Mouse (Mus musculus): ENCODE results near the gene Ccz1. TPM values are rescaled to one million over a fixed set of nuclear protein-coding genes. Genes with fewer than 3 reads are reported as not detected.

Gene Ccz1
- polyA plus RNA-seq, 1 experiment, result 31.0 TPM

DNA sequence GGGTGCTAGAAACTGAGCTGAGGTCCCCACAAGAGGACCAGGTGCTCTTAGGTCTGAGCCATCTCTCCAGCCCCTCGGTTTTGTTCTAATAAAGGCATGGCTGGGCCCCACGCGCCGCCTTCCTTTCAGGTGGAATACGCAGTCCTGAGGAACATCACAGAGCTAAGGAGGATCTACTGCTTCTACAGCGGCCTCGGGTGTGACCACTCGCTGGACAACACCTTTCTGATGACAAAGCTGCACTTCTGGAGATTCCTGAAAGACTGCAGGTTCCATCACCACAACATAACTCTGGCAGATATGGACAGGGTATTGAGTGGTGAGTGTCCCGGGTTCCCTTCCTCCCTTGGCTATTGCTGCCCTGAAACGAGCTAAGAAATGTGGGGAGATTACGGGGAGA lies 55.1 kb downstream of the Ccz1 start:
- H3K4me3 ChIP-seq, result no peak overlapping the region
- no peak overlapping the region for H3K4me2 ChIP-seq (ENCODE audit: low read depth)
- H3K79me2 ChIP-seq (ENCODE audit: control insufficient read depth, insufficient read depth), result no peaks in the 10 kb centered on the region
- H3K27me3 ChIP-seq (ENCODE audit: control insufficient read depth, insufficient read depth, insufficient read length), result peaks cover 28% of the 10 kb centered on the region
- H3ac ChIP-seq (ENCODE audit: control insufficient read depth, insufficient read length), result no peak overlapping the region
- H3K36me3 ChIP-seq (ENCODE audit: control insufficient read depth, insufficient read depth), result no peaks in the 10 kb centered on the region
- TF ChIP-seq SRF (IDR thresholded peaks at IDR 0.05; ENCODE audit: control insufficient read depth, insufficient read length, low read depth) (no peak), TCF3 (IDR thresholded peaks at IDR 0.05; ENCODE audit: insufficient read length, low read depth) (no peak), TCF12 (IDR thresholded peaks at IDR 0.05; ENCODE audit: insufficient read depth, poor library complexity, severe bottlenecking) (no peak), USF1 (IDR thresholded peaks at IDR 0.05; ENCODE audit: low read depth) (no peak), REST (IDR thresholded peaks at IDR 0.05; ENCODE audit: insufficient read depth, insufficient read length) (no peak), CEBPB (IDR thresholded peaks at IDR 0.05; ENCODE audit: insufficient read depth, poor library complexity, severe bottlenecking) (no peak)

DNA sequence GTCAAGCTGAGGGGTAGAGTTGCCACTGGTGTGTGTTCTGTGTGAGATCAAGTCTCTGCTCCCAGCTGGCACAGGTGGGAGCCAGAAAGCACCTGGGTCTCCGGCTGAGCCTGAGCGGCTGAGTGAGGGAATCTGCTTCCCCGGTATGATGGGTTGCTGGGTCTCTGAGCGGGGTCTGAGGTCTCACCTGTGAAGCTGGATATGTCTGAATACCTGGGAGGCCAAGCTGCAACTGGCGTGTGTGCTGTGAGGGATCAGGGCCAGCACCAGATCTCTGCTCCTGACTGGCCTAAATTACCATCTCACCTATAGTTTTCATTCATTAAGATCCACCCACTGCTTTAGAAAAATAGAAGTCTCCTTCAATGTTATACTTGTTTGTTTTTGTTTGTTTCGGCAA lies 57.6 kb downstream of the Ccz1 start:
- Histone ChIP-seq H3K4me2 (ENCODE audit: low read depth) (no peak overlapping the region), H3ac (ENCODE audit: control insufficient read depth, insufficient read length) (no peak overlapping the region), H3K27me3 (ENCODE audit: control insufficient read depth, insufficient read depth, insufficient read length) (peaks cover 20% of the 10 kb centered on the region), H3K36me3 (ENCODE audit: control insufficient read depth, insufficient read depth) (no peaks in the 10 kb centered on the region), H3K4me3 (no peak overlapping the region), H3K79me2 (ENCODE audit: control insufficient read depth, insufficient read depth) (no peaks in the 10 kb centered on the region)
- TF ChIP-seq SRF (IDR thresholded peaks at IDR 0.05; ENCODE audit: control insufficient read depth, insufficient read length, low read depth) (no peak), POLR2A (IDR thresholded peaks at IDR 0.05; ENCODE audit: insufficient read length, low read depth) (no peak), TCF3 (IDR thresholded peaks at IDR 0.05; ENCODE audit: insufficient read length, low read depth) (no peak), REST (IDR thresholded peaks at IDR 0.05; ENCODE audit: insufficient read depth, insufficient read length) (no peak), CEBPB (IDR thresholded peaks at IDR 0.05; ENCODE audit: insufficient read depth, poor library complexity, severe bottlenecking) (no peak)

DNA sequence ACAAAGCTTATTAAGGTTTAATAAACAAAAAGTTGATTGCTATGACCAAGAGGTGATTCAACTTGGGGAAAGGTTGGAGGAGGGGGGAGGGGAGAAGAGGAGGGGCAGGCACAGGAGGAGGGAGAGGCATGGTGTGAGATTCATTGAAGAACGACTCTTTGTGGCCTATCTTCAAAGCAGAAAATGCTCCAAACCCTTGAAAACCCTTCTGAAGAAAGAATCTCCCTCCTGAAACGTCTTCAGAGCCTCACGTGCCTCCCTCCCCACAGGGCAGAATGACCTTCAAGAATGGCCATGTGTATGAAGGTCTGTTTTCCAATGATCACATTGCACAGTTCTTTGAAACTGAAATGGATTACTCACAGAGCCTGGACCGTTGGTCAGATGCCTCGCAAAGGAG lies 64.7 kb downstream of the Ccz1 start:
- Histone ChIP-seq H3K27me3 (ENCODE audit: control insufficient read depth, insufficient read depth, insufficient read length) (peaks cover 22% of the 10 kb centered on the region), H3K4me3 (no peak overlapping the region), H3ac (ENCODE audit: control insufficient read depth, insufficient read length) (no peak overlapping the region), H3K4me2 (ENCODE audit: low read depth) (no peak overlapping the region), H3K36me3 (ENCODE audit: control insufficient read depth, insufficient read depth) (no peaks in the 10 kb centered on the region), H3K79me2 (ENCODE audit: control insufficient read depth, insufficient read depth) (no peaks in the 10 kb centered on the region)
- TF ChIP-seq E2F4 (IDR thresholded peaks at IDR 0.05; ENCODE audit: insufficient read depth) (no peak), REST (IDR thresholded peaks at IDR 0.05; ENCODE audit: insufficient read depth, insufficient read length) (no peak), POLR2AphosphoS2 (IDR thresholded peaks at IDR 0.05; ENCODE audit: insufficient read length, low read depth) (no peak)

DNA sequence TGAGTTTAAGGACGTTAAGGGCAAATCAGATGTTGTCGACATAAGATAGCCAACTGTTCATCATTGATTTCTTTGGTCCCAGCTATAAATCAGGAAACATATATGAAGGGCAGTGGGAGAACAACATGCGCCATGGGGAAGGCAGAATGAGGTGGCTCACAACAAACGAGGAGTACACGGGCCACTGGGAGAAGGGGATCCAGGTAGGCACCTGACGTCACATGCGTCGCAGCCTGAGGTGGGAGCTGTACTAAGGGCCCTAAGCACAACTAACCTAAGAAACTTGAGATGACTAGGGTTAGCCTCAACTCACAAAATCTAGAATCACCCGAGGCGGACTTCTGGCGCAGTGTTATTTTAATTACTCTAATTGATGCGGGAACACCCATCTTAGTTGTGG lies 66.3 kb downstream of the Ccz1 start:
- Histone ChIP-seq H3K4me3 (no peak overlapping the region), H3K27me3 (ENCODE audit: control insufficient read depth, insufficient read depth, insufficient read length) (peaks cover 22% of the 10 kb centered on the region), H3K36me3 (ENCODE audit: control insufficient read depth, insufficient read depth) (no peaks in the 10 kb centered on the region), H3K4me2 (ENCODE audit: low read depth) (no peak overlapping the region), H3ac (ENCODE audit: control insufficient read depth, insufficient read length) (no peak overlapping the region), H3K79me2 (ENCODE audit: control insufficient read depth, insufficient read depth) (no peaks in the 10 kb centered on the region)
- TF ChIP-seq REST (IDR thresholded peaks at IDR 0.05; ENCODE audit: insufficient read depth, insufficient read length), result no peak
- no peak for TF ChIP-seq USF1 (IDR thresholded peaks at IDR 0.05; ENCODE audit: low read depth)
- no peak for TF ChIP-seq E2F4 (IDR thresholded peaks at IDR 0.05; ENCODE audit: insufficient read depth)
- TF ChIP-seq MYOD1 (IDR thresholded peaks at IDR 0.05; ENCODE audit: control insufficient read depth in 1 of 3, insufficient read length in 2 of 3, low read depth in 2 of 3), result no peak
- TF ChIP-seq POLR2A (IDR thresholded peaks at IDR 0.05; ENCODE audit: insufficient read length, low read depth), result no peak
- no peak for TF ChIP-seq MYOG (IDR thresholded peaks at IDR 0.05; ENCODE audit: control insufficient read depth in 1 of 3, insufficient read depth in 1 of 3, insufficient read length in 2 of 3, low read depth in 2 of 3)
- TF ChIP-seq CEBPB (IDR thresholded peaks at IDR 0.05; ENCODE audit: insufficient read depth, poor library complexity, severe bottlenecking), result no peak
- no peak for TF ChIP-seq SRF (IDR thresholded peaks at IDR 0.05; ENCODE audit: control insufficient read depth, insufficient read length, low read depth)
- no peak for TF ChIP-seq TCF12 (IDR thresholded peaks at IDR 0.05; ENCODE audit: insufficient read depth, poor library complexity, severe bottlenecking)

DNA sequence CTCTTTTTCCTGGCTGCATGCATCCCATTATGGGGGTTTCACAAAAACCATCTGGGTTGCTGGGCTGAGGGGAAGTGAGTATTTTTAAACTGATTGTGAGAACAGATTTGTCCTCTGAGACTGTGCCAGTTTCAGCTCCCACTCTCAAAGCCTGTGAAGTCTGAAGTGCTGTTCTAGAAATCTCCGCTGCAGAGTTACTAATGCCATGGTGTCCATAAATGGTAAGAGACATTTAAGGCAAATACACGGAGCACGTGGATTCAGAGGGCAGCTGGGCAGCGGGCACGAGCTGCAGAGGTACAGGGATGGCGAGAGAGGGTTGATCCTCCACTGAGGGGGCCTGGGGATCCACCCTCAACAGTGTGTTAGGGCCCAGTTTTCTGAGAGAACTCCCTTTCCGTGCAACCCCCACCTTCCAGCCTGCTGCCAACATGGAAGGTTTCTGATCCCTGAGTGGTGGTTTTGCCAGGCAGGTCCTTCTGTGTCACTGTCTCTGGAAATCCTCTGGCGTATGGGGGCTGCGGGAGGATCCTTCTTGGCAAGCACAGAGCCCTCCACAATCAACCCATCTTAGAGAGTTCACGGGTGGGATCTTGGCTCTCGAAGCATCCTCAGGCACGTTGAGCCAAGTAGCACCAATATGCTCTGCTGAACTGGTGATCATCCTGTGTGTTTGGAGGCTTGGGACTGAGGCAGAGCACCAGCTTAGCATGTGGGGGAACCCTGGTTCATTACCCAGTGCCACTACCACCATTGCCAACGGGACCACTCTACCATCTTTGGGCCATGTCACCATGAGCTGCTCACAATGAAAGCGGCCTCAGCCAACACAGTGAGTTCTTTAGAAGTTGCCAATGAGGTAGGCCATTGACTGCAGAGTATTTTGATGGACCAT lies 71.2 kb downstream of the Ccz1 start:
- Histone ChIP-seq H3K36me3 (ENCODE audit: control insufficient read depth, insufficient read depth) (no peaks in the 10 kb centered on the region), H3ac (ENCODE audit: control insufficient read depth, insufficient read length) (no peak overlapping the region), H3K4me3 (no peak overlapping the region), H3K79me2 (ENCODE audit: control insufficient read depth, insufficient read depth) (no peaks in the 10 kb centered on the region), H3K4me2 (ENCODE audit: low read depth) (no peak overlapping the region), H3K27me3 (ENCODE audit: control insufficient read depth, insufficient read depth, insufficient read length) (peaks cover 15% of the 10 kb centered on the region)
- no peak for TF ChIP-seq TCF3 (IDR thresholded peaks at IDR 0.05; ENCODE audit: insufficient read length, low read depth)
- no peak for TF ChIP-seq REST (IDR thresholded peaks at IDR 0.05; ENCODE audit: insufficient read depth, insufficient read length)
- no peak for TF ChIP-seq POLR2A (IDR thresholded peaks at IDR 0.05; ENCODE audit: insufficient read length, low read depth)
- TF ChIP-seq MYOD1 (IDR thresholded peaks at IDR 0.05; ENCODE audit: control insufficient read depth in 1 of 3, insufficient read length in 2 of 3, low read depth in 2 of 3), result no peak
- no peak for TF ChIP-seq USF1 (IDR thresholded peaks at IDR 0.05; ENCODE audit: low read depth)
